Mouse (Mus musculus) spleen, adult 2 months (tissue): ENCODE results near the gene Rtkn. TPM values are rescaled to one million over a fixed set of nuclear protein-coding genes. Genes with fewer than 3 reads are reported as not detected.

Experiments
- DNase-seq, 2 experiments: peaks; one replicate each; pipeline versions ENCODE4 v3.0.0 to v3.0.0-alpha.2; 2012 to 2021; ENCODE audit warnings: low spot score in 2 of 2, low read depth in 1 of 2
- H3K27ac ChIP-seq: fragments of 200-500 bp; 2 replicates; pipeline ENCODE4 v1.5.1; 2012; ENCODE audit warnings: low read length, inconsistent platforms; ENCODE audit not compliant: insufficient read depth
- H3K27me3 ChIP-seq: fragments of 200-500 bp; 2 replicates; pipeline ENCODE4 v1.6.1; 2012; ENCODE audit warnings: mild to moderate bottlenecking, moderate library complexity, low read length, inconsistent platforms; ENCODE audit not compliant: control insufficient read depth, insufficient read depth
- H3K36me3 ChIP-seq: fragments of 200-500 bp; 2 replicates; pipeline ENCODE4 v1.6.1; 2012; ENCODE audit warnings: mild to moderate bottlenecking, low read length, inconsistent platforms; ENCODE audit not compliant: control insufficient read depth, insufficient read depth
- H3K4me1 ChIP-seq: fragments of 200-500 bp; 2 replicates; pipeline ENCODE4 v1.6.1; 2011; ENCODE audit warnings: inconsistent platforms; ENCODE audit not compliant: control insufficient read depth, insufficient read depth, insufficient read length
- H3K4me3 ChIP-seq: fragments of 200-500 bp; 2 replicates; pipeline ENCODE4 v1.5.1; 2011; ENCODE audit warnings: mild to moderate bottlenecking, inconsistent platforms; ENCODE audit not compliant: insufficient read depth, insufficient read length; ENCODE audit errors: extremely low read depth
- CTCF ChIP-seq: fragments of 200-500 bp; IDR thresholded peaks from 2 replicates; pipeline ENCODE4 v1.5.1; 2011; ENCODE audit warnings: mild to moderate bottlenecking, inconsistent platforms; ENCODE audit not compliant: insufficient read depth, insufficient read length, insufficient replicate concordance; ENCODE audit errors: extremely low read depth
- POLR2A ChIP-seq: fragments of 200-500 bp; IDR thresholded peaks from 2 replicates; pipeline ENCODE4 v1.6.1; 2011; ENCODE audit warnings: low read depth, low read length, inconsistent platforms
- WGBS: fragments of 180-500 bp; shearing (Covaris S2); methylation state at CpG from one replicate; pipeline ENCODE4 v1.1.7; 2018; 5-methylcytosine and 5-hydroxymethylcytosine counted together
- polyA plus RNA-seq: library from polyadenylated mRNA; depleted of rRNA; stranded (reverse); fragments of >200 nt; gene quantifications from 2 replicates; pipeline ENCODE4 v1.2.3, GENCODE M21; 2012

Rtkn gene
- polyA plus RNA-seq, 1 experiment, result 3.6 TPM

DNA sequence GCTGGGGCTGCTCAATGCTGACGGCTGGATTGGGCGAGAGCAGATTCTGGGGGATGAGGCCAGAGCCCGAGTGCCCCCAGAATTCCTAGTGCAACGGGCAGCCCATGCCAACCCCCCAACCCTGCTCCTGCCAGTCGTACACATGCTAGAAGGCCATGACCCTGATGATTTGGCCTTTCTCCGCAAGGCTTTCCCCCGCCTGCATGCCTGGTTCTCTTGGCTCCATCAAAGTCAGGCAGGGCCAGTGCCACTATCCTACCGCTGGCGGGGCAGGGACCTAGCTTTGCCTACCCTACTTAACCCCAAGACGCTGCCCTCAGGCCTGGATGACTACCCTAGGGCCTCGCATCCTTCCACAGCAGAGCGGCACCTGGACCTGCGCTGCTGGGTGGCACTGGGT lies 17.6 kb upstream of the Rtkn start:
- no peak for DNase-seq
- peaks cover 2% of the 10 kb centered on the region for H3K36me3 ChIP-seq
- TF ChIP-seq POLR2A, result no peak
- no peak overlapping the region for H3K4me3 ChIP-seq
- H3K27me3 ChIP-seq, result no peaks in the 10 kb centered on the region
- no peak overlapping the region for H3K27ac ChIP-seq
- peaks cover 22% of the 10 kb centered on the region for H3K4me1 ChIP-seq
- WGBS, result 96% methylated on average over 13 of the region's 13 CpGs

DNA sequence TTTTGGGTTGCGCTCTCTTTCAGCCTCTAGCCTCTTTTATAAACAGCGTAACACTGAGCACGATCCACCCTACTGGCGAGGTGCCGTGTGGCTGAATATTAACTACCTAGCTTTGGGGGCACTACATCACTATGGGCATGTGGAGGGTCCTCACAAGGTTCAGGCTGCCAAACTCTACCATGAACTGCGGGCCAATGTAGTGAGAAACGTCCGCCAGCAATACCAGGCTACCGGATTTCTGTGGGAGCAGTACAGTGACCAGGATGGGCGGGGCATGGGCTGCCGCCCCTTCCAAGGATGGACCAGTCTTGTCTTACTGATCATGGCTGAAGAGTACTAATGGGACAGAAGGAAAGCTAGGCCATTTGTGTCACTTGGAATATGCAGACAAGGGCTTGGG lies 16.9 kb upstream of the Rtkn start:
- Histone ChIP-seq H3K36me3 (peaks cover 2% of the 10 kb centered on the region), H3K27me3 (no peaks in the 10 kb centered on the region), H3K4me3 (no peak overlapping the region), H3K4me1 (peaks cover 22% of the 10 kb centered on the region), H3K27ac (no peak overlapping the region)
- 92% methylated on average over 11 of the region's 11 CpGs for WGBS
- TF ChIP-seq CTCF, result no peak
- no peak for TF ChIP-seq POLR2A
- DNase-seq, result no peak

- 55% methylated on average over 14 of the region's 14 CpGs for WGBS
- H3K4me3 ChIP-seq, result no peak overlapping the region
These were observed 16.2 kb upstream of the Rtkn start for GRCm38 (mm10) chr6:83118825-83119733.

GRCm38 (mm10) chr6:83119734-83120051 lies 15.6 kb upstream of the Rtkn start:
- Histone ChIP-seq H3K36me3 (peaks cover 2% of the 10 kb centered on the region), H3K4me1 (peaks cover 28% of the 10 kb centered on the region), H3K27ac (no peak overlapping the region), H3K27me3 (no peaks in the 10 kb centered on the region), H3K4me3 (no peak overlapping the region)
- TF ChIP-seq CTCF (no peak), POLR2A (no peak)
- 44% methylated on average over 7 of the region's 7 CpGs for WGBS
- DNase-seq, result no peak

More at GRCm38 (mm10) chr6:83118825-83119733, 16.2 kb upstream of the Rtkn start:
- Histone ChIP-seq H3K36me3 (peaks cover 2% of the 10 kb centered on the region), H3K27ac (no peak overlapping the region), H3K27me3 (no peaks in the 10 kb centered on the region), H3K4me1 (peaks cover 24% of the 10 kb centered on the region)
- DNase-seq, result no peak
- TF ChIP-seq CTCF (no peak), POLR2A (no peak)

DNA sequence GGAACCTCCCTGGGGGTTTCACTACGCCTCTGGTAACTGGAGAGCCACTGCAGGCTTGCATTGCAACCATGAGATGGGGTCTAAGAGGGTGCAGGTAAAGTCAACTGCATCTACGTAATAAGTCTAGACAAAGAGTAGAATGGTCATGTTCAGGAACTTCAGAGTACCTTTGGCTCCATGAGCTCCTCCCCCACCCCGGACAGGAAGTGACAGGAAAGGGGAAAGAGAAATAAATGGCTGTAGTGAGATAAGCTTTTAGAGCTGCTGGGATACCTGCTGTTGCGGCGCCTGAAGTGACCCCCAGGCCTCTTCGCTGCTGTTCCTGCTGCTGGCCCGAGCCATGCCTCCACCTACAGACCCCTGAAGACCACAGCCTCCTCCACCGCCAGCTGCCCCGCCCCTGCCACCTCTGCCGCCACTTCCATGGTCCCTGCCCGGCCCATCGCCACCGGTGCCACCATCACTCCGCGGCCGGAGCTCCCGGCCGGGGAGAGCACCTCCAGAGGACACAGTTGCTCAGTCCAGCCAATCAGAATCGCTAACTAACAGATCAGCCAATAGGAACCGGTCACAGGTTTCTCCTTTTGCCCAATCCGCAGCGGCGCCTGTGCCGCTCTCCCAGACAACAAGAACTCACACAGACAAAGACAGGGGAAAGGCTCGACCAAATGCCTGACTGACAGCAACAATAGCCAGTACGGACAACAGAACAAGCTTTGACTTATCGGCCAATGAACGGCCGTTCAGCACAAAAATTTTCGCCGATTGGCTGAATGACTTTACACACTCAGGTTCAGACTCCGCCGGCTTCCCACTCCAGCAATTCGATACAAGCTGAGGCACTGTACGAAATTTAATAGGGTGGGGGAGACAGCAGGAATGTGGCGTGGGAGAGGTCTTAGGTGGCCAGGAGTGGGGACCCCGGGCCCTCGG lies 14.1 kb upstream of the Rtkn start, which contains the start of gene Wbp1:
Wbp1 (minus strand) TSS at position 630 of the 933 bp plus-strand sequence.
- WGBS, result under 1% methylated on average over 38 of the region's 38 CpGs
- peaks cover 26% of the 10 kb centered on the region for H3K4me1 ChIP-seq
- no peak for TF ChIP-seq CTCF
- peak; percentile 64 for TF ChIP-seq POLR2A
- H3K27ac ChIP-seq, result peak within 1 kb of the TSS; percentile 79
- peak within 1 kb of the TSS; percentile 83 for H3K4me3 ChIP-seq
- peaks cover 2% of the 10 kb centered on the region for H3K36me3 ChIP-seq
- DNase-seq, result peak; percentile 93 to 98
- no peaks in the 10 kb centered on the region for H3K27me3 ChIP-seq

DNA sequence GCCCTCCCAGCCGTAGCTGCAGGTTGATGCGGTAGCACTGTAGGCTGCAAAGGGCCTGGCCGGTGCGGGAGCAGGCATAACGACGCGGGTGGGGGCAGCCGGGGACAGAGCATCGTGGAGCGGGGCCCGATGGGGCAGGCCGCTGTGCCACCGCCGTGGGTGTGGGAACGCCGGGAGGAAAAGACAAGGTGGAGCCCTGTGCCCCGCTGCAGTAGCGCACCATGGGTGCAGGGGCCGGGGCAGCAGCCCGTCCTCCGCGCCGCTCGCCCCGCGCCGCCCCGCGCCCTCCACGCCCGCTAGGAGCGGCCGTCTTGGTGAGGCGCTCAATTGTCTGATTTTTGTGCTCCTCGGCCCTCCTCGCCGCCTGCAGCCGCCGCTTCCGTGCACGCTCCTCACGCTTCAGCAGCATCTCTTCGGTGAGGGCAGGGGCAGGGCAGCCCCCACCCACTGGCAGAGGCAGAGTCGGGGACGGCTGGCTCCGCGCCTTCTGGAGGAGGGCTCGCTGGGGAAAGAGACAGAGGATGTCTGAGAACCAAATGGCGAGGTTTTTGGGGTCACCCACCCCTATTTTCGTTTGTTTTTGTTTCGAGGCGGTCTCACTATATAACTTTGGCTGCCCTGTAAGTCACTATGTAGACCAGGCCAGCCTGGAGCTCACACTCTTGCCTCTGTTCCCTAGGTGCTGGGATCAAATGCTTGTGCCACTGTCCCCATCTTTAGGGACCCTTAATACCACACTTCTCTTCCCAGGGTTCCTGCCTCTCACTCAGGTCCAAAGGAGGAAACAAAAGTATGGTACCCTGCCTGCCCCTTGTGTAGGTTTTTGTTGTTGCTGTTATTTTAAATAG lies 13.2 kb upstream of the Rtkn start:
- Histone ChIP-seq H3K36me3 (peaks cover 1% of the 10 kb centered on the region), H3K4me3 (peak overlapping the region; percentile 65), H3K27ac (peak overlapping the region; percentile 74), H3K27me3 (no peaks in the 10 kb centered on the region), H3K4me1 (peaks cover 26% of the 10 kb centered on the region)
- TF ChIP-seq POLR2A (no peak), CTCF (no peak)
- no peak for DNase-seq
- WGBS, result 4% methylated on average over 52 of the region's 52 CpGs
